Mouse (Mus musculus) lung, postnatal 4 days (tissue): Measurements from ENCODE around the gene Pabpn1l.

Experiments
- DNase-seq, 2 experiments: peaks; one replicate each; pipeline ENCODE4 v3.0.0; 2021

The Pabpn1l gene

DNA sequence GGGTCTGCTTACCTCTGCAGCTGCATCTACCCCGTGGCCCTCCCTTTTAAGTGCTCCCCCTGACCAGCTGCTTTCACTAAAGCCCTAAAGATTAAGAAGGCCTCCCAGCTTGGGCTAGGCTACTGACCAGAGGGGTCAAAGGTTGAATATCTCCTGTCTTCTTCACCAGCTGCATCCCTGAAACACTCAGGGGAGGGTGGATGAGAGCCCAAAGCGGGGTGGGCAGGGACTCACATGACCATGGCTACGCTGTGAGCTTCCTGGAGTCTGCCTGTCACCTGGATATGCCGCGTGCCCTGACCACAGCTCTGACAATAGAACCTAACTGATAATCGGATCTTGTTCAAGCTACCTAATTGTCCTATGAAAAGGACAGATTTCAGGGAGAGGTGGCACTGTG is at the start of gene Pabpn1l:
Gene Pabpn1l (minus strand): TSS at position 13 of the 400 bp plus-strand sequence.
- no peak for DNase-seq

DNA sequence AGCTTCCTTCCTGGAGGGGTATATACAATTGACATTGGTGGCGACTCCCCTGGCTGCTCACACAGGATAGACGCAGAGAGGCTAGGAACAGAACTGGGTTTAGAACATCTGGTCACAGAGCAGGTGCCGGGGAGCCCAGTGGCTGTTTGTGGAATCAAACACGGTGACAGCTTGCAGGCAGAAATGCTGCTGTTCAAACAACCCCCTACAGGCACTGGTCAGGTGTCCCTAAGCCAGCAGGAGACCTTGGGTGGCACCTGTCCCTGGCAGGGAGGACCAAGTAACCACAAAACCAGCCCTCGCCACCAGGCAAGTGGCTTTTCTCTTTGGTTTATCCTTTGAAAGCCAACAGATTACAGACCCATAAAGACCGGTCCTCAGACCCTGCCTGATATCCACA is 49.4 kb upstream of the Pabpn1l start:
- DNase-seq: no peak

DNA sequence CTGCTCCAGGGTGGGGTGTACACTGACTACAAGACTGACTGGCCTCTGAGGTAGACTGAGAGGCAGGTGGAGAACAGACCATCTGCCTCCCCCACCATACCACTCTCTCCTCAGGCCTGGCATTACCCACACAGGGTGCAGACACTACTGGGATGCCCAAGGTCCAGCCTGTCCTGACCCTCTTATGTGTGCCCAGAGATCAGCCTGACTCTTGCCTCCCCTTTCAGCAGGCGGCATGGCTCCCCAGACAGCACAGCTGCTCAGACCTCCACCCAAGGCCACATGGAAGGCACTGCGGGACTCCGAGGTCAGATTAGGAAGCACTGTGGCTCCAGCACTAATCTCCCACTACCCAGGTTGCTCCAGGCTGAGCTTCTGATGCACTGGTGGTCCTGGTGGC is 48.2 kb upstream of the Pabpn1l start:
- no peak for DNase-seq

DNA sequence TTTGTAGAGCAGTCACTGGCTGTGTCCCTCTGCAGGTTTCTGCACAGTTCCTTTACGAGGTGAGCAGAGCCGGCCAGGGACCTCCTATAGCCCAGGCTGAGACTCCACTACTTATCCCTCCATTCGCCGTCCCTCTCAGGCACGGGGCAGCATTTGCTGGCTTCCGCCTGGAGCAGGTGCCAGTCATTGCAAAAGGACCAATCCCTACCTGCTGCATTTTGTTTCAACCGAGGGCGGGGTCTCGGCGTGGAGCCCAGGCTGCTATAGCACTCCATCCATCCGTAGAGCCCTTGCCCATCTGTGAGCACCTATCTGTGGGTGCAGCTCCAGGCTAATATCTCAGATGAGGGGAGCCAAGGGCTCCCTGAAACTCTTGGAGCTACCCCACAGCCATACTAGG is 47.5 kb upstream of the Pabpn1l start:
- DNase-seq: no peak

DNA sequence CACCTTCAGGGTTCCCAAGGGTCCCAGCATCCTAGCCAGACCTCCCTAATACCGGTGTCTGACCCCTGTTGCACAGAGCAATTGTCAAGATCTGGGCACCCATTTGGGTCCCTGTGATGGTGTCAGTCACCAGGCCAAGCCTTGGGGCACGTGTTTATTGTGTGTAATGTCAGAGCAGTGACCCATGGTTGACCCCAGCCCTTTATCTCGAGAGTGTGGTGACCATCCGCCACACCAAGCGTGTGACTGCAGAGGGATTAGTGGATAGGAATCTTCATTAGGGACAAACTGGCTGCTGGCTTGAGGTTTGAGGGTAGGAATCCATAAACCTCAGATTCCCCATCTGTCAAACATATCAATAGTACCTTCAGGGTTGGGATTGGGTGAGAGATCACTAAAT is 46.8 kb upstream of the Pabpn1l start:
- DNase-seq: no peak

DNA sequence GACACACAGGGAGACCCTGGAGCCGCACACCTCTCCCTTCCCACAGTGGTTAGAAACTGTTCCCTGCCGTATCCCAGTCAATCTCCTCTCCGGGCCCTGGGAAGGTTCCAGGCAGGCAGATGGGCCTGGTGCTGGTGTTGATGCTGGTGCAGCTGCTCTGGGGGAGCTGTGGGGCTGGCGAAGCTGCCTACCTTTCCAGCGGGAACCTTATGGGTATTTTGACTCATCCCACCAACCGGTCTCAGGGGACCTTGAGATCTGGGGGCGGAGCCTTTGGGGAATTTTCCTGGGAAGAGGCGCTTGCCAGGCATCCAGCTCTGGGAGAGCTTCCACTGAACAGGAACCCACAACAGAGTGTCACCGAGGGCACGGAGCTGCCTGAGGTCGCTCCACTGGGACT is 45.3 kb upstream of the Pabpn1l start:
- DNase-seq: no peak

DNA sequence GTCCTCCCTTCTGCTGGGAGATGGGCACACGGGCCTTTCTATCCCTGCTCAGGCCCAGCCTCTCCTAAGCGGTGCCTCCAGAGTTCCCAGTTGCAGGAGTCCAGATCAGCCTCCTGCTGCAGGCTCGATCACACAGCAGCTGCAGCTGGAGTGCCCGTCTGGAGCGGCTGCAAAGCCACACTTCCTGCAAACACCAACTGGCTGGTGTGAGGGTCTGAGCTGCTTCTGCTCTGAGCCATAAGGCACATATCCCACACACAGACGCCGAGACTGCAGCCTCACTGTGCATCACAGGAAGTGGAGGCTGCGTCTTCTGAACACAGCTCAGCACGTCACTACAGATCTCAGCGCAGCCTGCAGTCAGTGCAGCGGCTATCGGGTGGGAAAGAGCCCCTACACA is 44.3 kb upstream of the Pabpn1l start:
- peak; percentile 38 to 60 for DNase-seq

DNA sequence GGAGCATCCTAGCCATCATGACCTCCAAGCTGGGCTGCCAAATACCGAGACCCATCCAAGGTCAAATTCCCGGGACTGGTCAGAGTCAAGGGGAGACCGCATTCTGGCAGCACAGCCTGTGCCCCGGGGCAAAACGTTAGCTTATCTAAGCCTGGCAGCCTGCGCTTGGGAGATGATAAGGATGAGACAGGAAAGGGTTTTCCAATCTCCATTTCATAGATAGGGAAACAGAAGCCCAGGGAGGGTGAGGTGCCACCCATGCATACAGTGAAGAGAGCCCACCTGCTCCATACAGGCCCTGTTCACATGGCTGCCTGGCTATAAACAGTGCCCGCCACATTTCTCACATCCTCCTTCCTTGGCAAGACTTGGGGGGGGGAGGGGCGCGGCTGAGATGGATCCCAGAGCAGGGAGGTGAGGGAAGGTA is 43.8 kb upstream of the Pabpn1l start:
- peak; percentile 30 to 64 for DNase-seq

DNA sequence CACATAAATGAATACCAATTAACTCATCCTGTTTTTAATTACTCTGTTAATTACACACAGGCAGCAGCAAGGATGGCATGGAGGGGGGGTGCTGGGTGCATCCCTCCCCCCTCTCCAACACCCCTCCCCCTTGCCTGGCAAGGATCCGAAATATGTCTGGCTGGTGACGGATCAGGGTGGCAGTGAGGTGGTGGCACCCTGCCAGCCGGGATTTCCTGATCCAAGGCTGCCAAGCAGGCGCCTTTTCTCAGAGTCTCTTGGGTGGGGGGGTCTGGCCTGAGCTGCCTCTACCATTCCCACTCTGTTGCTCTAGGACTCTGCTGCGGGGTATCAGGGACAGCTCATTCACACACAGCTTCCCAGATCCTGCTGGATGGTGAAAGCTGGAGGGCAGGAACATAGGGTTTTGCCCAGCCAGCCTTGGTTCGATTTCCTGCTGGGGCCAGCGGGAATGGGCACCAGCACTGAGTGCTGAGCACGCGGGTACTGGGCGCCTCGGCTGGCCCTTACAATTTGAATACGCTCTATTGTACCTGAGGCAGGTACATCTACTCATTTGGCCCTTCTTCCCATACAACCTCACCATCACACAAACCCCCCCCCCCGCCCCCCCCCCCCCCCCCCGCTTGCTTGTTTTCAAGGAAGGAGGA is 43.3 kb upstream of the Pabpn1l start:
- DNase-seq: peak; percentile 88 to 92

DNA sequence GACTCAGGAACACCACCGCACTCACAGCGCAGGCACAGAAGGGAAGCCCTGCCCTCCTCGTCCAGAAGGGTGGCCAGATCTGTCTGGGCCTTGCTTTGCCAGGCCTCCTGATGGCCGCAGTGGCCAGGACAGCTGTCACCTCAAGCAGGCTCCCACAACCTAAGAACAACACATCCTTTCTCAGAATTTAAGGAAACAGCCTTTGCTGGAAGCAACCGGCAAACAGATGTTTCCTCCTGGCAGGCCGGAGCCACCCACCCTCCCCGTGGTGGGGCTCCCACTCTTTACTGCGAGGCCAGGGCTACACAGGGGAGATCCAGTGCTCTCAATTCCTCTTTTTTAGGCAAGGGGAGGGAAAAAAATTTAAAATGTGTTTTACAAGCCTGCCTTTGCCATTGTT is 42.7 kb upstream of the Pabpn1l start:
- DNase-seq: peak; percentile 72 to 87

DNA sequence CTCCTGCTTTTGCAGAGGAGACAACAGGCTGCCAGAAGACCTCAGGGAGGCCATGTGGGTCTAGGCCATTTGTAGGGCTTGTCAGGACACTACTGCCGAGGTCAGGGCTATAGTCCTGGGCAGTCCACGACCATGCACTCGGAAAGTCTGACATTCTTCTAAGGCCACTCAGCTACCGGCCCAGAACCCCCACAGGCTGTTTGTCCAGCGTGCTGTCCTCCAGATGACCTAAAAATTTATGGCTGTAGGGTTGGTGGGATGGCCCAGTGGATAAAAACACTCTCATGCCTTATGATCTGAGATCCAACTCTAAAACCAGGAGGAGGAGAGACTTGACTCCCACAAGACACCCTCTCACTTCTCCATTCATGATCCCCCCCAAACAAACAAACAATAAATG is 41.1 kb upstream of the Pabpn1l start:
- no peak for DNase-seq

DNA sequence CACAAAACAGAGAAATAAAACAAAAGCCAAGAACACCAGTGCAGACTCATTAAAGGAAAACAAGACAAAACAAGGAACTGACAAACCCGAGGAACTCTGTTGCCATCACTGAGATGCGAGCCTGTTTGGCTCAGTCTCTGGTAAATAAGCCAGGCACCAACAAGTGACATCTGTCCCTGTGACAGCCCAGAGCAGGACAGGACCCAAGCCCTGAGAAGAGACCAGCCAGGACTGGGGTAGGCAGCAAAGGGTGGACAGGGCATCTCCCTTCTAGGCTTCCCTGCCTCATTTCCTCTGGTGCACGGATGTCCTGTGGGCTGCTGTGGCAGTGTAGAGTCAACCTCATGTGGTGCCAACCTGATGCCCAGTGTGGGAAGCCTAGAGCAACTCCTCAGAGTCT is 40.6 kb upstream of the Pabpn1l start:
- DNase-seq: no peak

DNA sequence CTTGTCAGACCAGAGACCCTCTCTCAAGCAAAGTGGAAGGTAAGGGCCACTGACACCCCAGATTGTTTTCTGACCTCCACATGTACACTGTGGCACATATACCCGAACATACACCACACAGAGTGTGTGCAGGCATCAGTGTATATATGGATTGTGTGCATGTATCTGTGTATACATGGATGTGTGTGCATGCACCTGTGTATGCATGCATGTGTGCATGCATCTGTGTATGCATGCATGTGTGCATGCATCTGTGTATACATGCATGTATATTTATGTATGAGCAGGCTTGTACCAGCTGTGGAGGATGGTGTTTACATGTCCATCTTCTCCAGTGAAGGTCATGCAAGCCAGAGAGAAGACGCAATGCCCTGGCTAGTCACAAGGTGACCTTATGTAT is 39.4 kb upstream of the Pabpn1l start:
- no peak for DNase-seq

DNA sequence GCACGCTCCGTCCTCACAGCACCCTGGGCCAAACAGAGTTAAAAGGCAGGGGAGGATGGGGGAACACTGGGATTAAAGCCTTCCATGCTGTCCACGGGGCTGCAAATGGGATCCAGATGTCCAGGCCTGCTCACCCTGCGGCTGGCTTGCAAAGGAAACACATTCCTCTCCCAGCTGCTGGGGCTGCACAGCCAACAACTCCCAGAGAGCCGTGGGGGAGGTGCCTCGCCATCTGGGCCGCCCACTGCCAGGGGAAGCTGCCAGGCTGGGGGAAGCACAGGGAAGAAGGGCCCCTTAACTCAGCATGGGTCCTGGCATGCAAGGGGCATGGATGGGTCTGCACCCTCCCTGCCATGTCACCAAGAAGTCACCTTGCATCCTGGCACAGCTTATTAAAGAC is 38.6 kb upstream of the Pabpn1l start:
- peak; percentile 79 to 92 for DNase-seq

DNA sequence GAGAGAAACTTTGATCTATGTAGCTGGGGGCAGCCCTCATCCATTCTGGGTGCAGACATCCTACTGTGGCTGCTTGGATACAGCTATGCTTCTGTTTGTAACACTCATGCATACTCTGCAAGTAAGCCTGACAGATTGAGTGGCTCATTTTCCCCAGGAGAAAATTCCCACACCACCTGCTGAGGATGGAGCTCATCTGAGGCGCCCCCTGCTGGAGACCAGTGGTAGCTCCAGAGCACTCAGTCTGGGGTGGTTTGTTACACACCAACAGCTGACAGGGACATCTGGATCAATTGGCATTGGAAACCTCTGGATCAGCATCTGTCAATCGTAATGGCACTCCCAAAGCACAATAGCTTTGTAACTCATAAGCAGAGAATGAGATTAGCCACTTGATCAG is 37.5 kb upstream of the Pabpn1l start:
- no peak for DNase-seq

DNA sequence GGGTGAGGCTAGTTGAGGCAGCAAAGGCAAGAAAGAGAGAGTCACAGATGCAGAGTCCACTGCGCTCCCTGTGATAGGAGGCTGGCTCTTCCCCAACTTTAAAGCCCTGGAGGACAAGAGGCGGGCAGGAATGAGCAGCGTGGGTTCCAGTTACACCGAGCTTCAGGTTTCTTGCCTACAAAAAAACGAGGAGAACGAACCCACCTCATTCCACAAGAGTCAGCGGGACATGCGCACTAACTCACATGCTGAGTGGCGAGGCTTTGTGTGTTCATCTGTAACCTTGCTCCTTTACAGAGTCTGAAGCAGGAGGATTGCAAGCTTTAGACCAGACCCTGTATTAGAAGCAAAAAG is 36.2 kb upstream of the Pabpn1l start:
- DNase-seq: no peak

DNA sequence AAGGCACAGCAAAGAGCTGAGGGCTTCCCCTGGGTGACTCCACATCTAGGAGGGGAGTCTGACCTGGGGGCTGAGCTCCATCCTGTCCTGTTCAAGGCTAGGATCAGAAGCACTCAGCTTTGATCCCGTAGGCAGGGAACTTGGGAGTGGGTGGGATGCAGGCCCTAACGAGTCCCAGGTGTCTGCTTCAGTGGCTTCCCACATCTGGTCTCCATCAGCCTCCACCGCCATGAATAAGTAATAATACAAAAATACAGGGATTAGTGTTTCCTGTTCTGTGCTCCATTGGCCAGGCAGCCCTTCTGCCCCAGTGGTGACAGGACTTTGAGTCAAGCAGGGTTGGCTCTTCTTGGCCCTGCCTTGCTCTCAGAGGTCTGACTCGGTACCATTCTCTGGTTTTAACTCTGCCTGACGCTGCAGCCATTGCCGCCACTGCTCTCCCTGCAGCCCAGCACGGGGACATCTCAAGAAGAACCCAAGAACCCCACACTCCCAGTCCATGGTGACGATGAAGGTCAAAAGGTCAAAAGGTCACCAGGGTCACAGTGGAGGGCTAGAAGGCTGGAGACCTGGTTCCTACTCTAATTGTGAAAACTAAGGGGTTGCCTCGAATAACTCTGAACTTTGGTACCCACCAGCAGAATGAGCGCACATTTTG is 35.7 kb upstream of the Pabpn1l start:
- DNase-seq: no peak

DNA sequence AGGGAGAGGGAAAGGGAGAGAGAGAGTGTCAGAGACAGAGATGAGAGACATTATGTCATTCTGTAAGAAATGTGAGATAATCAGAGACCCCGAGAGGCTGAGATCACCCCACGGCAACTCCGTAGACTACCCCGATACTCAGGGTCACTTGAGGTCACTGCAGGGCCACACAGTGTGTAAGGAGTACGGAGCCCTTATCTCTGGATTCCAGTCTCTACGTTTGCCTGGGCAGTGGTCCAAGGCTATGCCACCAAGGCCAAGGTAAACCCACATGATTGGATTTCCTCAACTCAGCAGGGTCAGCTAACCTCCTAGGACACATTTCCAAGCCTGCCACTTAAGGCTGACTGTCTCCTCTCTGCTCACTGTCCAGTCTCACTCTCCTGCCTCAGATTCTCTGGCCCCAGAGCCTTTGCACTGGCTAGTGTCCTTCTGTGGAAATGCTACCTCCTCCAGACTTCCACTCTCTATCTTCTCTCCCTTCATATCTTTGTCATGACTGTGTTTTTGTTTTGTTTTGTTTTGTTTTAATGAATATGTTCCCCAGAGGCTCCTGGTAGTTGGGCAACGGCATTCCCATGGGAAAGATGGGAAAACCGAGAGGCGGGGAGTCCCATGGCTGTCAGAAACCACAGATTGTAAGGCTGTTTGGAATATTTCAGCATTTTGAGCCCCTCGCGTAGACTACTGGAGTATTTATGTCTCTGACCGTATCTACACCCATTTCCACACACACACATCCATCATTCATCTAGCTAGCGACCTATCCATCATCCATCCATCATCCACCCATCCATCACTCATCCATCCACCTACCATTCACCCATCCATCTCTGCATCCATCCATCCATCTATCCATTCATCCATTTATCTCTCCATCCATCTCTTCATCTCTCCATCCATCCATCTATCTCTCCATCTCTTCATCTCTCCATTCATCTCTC is 33.8 kb upstream of the Pabpn1l start:
- peak; percentile 74 to 84 for DNase-seq

DNA sequence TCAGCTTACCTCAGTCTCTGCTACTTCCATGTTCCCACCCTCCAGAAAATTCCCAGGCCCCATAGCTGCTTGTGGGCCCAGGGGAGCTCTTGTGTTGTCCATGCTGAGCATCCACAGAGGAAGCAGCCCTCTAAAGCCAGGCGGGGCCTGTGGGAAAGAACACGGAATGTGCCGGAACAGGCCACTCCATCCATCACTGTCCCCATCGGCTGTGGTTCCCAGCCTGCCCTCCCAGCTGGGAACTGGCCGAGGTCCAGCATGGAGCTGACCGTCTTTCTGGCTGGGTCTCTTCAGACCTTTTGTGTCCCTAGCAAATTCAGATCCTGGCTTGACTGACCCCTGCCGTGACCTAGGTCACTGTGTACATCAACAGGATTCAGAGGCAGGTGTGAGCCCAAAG is 32.2 kb upstream of the Pabpn1l start:
- peak; percentile 79 to 90 for DNase-seq

DNA sequence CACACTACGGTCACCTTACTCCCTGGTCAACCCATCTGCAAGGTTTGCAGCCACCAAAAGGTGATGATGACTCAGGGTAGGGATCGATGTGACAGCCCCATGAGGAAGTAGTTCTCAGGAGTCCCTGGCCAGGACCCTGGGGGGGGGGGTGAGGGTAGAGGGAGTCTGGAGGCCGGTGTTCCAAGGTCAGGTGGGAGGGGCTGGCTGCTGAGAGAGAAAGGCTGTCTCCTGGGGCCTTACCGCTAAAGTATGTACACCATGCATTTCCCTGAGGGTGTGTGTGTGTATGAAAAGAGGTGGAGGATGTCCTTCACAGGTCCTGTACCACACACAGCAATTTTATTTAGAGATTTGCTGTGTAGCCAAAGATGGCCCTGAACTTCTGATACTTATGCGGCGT is 30.1 kb upstream of the Pabpn1l start:
- DNase-seq: no peak

DNA sequence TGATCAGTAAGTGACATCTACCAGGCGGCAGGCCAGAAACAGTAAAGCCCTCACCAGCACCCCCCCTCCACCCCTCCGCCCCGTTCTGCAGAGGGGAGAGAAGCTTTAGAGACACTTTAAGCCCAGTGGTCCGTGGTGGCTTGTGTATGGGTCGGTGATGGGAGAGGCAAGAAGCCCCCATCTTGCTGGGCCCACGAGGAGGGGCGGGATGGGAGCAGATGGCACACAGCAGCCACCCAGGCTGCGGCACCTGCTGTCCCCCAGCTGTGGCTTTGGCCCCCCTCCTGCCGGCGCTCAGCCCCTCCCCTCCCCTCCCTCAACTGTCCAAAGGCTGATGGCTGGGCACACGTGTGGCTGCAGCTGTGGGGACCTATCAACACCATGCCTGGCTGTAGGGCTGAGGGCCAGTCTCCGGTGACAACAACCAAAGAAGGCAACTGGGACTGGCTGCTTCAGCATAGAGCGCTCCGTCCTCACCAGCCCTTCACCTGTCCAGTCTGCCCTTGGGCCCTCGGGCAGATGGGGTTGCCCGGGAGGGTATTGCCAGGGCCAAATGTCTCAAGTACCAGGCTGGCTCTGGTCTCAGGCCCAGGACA is 28.9 kb upstream of the Pabpn1l start:
- DNase-seq: no peak

DNA sequence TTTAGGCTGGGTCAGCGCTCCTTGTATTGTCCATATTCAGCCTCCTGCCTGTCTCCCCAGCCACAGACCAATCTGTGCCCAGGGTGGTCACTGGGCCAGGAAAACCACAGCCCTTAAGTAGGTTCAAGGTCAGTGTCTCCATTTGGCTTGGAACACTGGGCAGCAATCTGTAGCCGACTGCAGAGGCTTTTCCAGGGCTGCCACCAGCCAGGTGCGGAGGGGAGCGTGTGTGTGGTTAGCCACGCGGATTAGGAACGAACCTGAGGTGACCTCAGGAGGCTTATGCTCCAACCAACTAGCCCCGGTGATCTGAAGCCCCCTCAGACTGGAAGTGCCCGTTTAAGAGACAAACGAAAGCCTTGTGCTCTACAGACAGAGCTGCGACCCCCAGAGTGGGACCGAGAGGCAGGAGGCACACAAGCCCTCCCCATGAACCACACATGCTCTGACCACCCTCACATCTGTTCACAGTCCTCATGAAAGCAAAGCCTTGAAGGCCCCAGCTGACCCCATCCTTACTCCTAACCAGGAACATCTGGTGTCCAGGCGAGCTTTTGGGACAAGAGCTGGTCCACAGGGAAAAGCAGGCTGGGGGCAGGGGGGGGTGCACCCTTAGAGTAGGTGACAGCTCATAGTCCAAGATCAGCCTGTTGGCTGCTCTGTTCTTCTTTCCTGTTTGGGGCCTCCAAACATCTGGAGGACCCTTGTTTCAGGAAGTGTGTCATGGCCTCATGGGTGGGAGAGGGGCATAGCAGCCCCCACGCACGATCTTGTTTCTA is 25.8 kb upstream of the Pabpn1l start:
- no peak for DNase-seq

DNA sequence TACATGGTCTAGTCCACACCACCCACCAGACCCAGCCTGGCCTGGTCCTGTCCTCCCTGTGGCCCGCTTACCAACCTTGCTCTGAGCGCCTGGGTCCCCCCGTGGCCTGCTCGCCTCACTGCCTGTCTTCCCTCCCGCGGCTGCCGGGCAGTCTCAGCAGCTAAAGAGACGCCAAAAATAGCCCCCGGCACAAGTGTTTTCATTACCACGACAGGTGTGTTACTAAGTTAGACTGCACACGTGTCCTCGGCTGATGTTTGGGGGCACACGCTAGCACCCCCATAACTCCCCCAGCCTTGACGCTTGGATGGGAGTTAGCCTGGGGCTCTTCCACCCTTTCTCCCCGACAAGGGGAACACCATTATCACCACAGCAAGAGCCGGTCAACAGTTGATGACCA is 23.8 kb upstream of the Pabpn1l start:
- no peak for DNase-seq
